Mouse (Mus musculus) stomach, embryonic 16.5 days (tissue): ENCODE data around the gene Gm13696. TPM values are rescaled to one million over a fixed set of nuclear protein-coding genes. Genes with fewer than 3 reads are reported as not detected.

Source experiments
- ATAC-seq: fragments of 200-750 bp; cut with Nextera tagmentation; 2 replicates; pipeline ENCODE4 v1.8.0; 2017; ENCODE audit warnings: moderate number of reproducible peaks, moderate TSS enrichment; ENCODE audit not compliant: insufficient read depth, low FRiP score
- H3K27ac ChIP-seq: fragments of 300-500 bp; sonication (generic); 2 replicates; pipeline ENCODE4 v1.5.1; 2014; ENCODE audit warnings: low read length
- H3K27me3 ChIP-seq: fragments of 300-500 bp; sonication (generic); 2 replicates; pipeline ENCODE4 v1.6.1; 2014; ENCODE audit warnings: low read length, control low read depth, mixed read lengths; ENCODE audit not compliant: control insufficient read depth, insufficient read depth
- H3K36me3 ChIP-seq: fragments of 300-500 bp; sonication (generic); 2 replicates; pipeline ENCODE4 v1.6.1; 2014; ENCODE audit warnings: low read length; ENCODE audit not compliant: control insufficient read depth, insufficient read depth
- H3K4me1 ChIP-seq: fragments of 300-500 bp; sonication (generic); 2 replicates; pipeline ENCODE4 v1.6.1; 2014; ENCODE audit warnings: low read length, control low read depth, mixed read lengths; ENCODE audit not compliant: control insufficient read depth, insufficient read depth
- H3K4me2 ChIP-seq: fragments of 300-500 bp; sonication (generic); 2 replicates; pipeline ENCODE4 v1.6.1; 2014; ENCODE audit warnings: low read depth, low read length, mixed read lengths
- H3K4me3 ChIP-seq: fragments of 300-500 bp; sonication (generic); replicated peaks from 2 replicates; pipeline ENCODE4 v1.5.1; 2014; ENCODE audit warnings: mild to moderate bottlenecking, low read length
- H3K9ac ChIP-seq: fragments of 300-500 bp; sonication (generic); 2 replicates; pipeline ENCODE4 v1.6.1; 2014; ENCODE audit warnings: low read length
- H3K9me3 ChIP-seq: fragments of 300-500 bp; sonication (generic); replicated peaks from 2 replicates; pipeline ENCODE4 v1.6.1; 2016; ENCODE audit warnings: low read length, control low read depth; ENCODE audit not compliant: control insufficient read depth
- WGBS: fragments of 180-500 bp; shearing (Covaris S2); extraction: QIAGEN DNeasy Blood & Tissue Kit; methylation state at CpG from one replicate; pipeline ENCODE4 v1.1.7; 2014; 5-methylcytosine and 5-hydroxymethylcytosine counted together
- polyA plus RNA-seq: library from polyadenylated mRNA; unstranded; fragments of >200 nt; fragmentation: Nextera tagmentation; extraction: Ambion mirVana; gene quantifications from 2 replicates; pipeline ENCODE4 v1.2.1, GENCODE M21; 2015

Gene Gm13696
- polyA plus RNA-seq, 1 experiment from 2014 or later = not detected

DNA sequence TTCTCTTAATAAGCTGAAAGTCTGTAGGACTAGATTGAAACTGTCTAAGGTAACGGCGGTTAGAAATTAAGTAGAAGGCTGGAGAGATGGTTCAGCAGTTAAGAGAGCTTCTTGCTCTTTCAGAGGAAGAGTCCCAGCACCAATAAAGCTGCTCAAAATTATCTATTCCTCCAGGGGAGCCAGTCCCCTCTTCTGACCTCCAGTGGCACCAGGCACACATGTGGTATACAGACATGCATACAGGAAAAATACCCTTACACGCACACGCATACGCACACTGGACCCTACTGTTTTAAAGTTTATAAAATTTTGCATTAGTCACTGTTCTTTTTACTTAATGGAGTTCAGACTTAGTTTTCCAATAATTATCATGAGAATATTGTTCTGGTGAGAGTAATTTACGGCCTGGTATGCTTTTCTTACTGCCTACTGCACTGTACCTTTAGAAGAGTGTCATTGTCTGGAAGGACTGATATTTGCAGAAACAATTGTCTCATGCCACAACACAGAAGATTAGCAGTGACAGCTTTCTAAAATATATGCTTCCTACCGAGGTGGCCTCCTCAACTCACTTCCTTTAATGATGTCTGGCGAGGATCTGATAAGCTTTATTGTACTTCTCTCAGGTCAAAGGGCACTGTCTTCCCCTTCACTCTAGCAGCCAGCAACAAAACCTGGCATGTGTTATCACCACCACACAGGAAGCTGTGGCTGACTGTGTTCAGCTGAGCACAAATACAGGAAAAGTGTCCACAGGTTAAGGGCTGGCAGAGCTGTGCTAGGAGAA lies 46.8 kb downstream of the Gm13696 start:
- whole genome bisulfite sequencing = 64% methylated on average over 8 of the region's 8 CpGs
- ATAC-seq = 0 out of 2 replicates have a peak, but pooled peaks have one; percentile 33
- no peak overlapping the region for H3K9ac ChIP-seq
- no peak overlapping the region for H3K4me2 ChIP-seq
- no peak overlapping the region for H3K27ac ChIP-seq
- H3K27me3 ChIP-seq = no peaks in the 10 kb centered on the region
- H3K4me1 ChIP-seq = no peaks in the 10 kb centered on the region
- no peaks in the 10 kb centered on the region for H3K9me3 ChIP-seq
- no peak overlapping the region for H3K4me3 ChIP-seq
- H3K36me3 ChIP-seq = no peaks in the 10 kb centered on the region

DNA sequence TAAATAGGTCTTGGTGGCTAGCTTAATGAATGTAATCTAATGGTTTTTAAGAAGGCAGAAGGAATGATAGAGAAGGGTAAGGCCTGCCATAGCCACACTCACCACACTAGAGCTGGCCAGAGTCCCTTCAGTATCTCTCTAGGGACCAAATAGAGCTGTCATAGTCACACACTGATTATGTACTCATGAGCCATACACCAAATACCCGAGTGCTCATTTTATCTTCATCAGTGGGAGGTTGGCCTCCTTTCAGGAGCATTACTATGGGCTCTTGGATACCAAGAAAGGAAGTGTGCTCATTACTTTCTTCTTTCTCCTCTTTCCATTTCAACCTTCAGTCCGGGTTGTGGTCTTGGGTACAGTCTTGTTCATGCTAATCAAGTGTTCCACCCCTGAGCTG lies 49.0 kb downstream of the Gm13696 start:
- Histone ChIP-seq H3K4me1 (no peaks in the 10 kb centered on the region), H3K36me3 (no peaks in the 10 kb centered on the region), H3K27ac (no peak overlapping the region), H3K4me2 (no peak overlapping the region), H3K27me3 (no peaks in the 10 kb centered on the region), H3K4me3 (no peak overlapping the region), H3K9ac (no peak overlapping the region), H3K9me3 (no peaks in the 10 kb centered on the region)
- ATAC-seq = no peak
- 84% methylated on average over 2 of the region's 2 CpGs for WGBS

DNA sequence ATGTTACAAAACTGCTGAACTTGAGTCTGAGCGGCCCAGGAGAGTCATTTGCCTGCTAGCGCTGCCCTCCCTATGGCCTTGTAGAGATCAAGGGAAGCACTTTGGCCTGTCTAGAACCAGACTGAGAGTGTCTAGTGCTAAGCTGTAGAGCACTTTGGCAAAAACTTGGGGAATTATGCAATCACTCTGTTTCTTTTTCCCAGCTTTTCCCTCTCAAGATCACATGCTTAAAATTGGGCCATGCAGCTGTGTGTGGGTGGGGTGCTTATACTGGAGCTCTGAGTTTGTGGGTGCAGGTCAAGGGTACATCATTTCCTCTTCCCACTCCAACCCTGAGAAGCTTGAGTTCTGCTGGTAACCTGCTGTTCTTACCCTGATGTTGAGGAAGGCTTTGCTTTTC lies 50.0 kb downstream of the Gm13696 start:
- WGBS = 63% methylated on average over 2 of the region's 2 CpGs
- Histone ChIP-seq H3K4me3 (no peak overlapping the region), H3K9ac (no peak overlapping the region), H3K4me1 (no peaks in the 10 kb centered on the region), H3K4me2 (no peak overlapping the region), H3K9me3 (no peaks in the 10 kb centered on the region), H3K36me3 (no peaks in the 10 kb centered on the region), H3K27ac (no peak overlapping the region), H3K27me3 (no peaks in the 10 kb centered on the region)
- peak; percentile 53; the same call in 1 of the 2 replicates for ATAC-seq

DNA sequence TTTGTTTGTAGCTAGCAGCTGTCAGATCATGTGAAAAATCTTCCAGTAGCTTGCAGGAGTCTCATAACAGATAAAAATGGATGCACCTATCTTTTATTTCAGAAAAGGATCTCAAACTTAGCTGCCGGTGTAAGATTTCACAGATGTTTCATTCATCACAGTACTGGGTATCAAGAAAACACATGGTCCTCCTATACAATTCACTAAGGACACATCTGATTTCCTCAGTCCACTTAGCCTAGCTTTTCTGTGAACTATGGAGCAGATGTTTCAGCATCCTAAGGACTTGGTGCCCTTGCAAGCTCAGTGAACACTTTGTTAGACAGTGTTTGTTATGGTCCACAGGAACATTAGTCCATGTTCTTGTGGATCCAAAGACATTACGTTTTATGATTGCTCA lies 50.4 kb downstream of the Gm13696 start:
- H3K4me1 ChIP-seq = no peaks in the 10 kb centered on the region
- H3K27ac ChIP-seq = no peak overlapping the region
- H3K9ac ChIP-seq = no peak overlapping the region
- H3K36me3 ChIP-seq = no peaks in the 10 kb centered on the region
- H3K27me3 ChIP-seq = no peaks in the 10 kb centered on the region
- 81% methylated on average over 2 of the region's 2 CpGs for WGBS
- H3K4me3 ChIP-seq = no peak overlapping the region
- no peaks in the 10 kb centered on the region for H3K9me3 ChIP-seq
- no peak for ATAC-seq
- no peak overlapping the region for H3K4me2 ChIP-seq

Other genes with a start within 250 kb of the Gm13696 start
- gene Itgav, start 248.7 kb upstream of the Gm13696 start, polyA plus RNA-seq = 76.8 and 77.2 TPM in 2 replicates
- 12.2 and 13.0 TPM in 2 replicates for gene Fam171b, start 160.5 kb upstream of the Gm13696 start, polyA plus RNA-seq
- not detected in 2 replicates for gene Zswim2, start 31.9 kb upstream of the Gm13696 start, polyA plus RNA-seq
- gene Gm13698, start 17.4 kb upstream of the Gm13696 start, polyA plus RNA-seq = not detected in 2 replicates
- gene Gm13693, start 11.6 kb upstream of the Gm13696 start, polyA plus RNA-seq = not detected in 2 replicates
- not detected in 2 replicates for gene Gm13695, start 5.8 kb upstream of the Gm13696 start, polyA plus RNA-seq
- gene Gm13694, start 5.8 kb downstream of the Gm13696 start, polyA plus RNA-seq = not detected in 2 replicates
- not detected in 2 replicates for gene Gm13697, start 11.6 kb downstream of the Gm13696 start, polyA plus RNA-seq
- not detected in 2 replicates for gene Gm13691, start 17.4 kb downstream of the Gm13696 start, polyA plus RNA-seq